Mouse (Mus musculus) lung, adult 2 months (tissue): ENCODE data around the gene Slc16a12.

Experiments
- CTCF ChIP-seq: fragments of 200-500 bp; IDR thresholded peaks from 2 replicates; pipeline ENCODE4 v1.5.1; 2011; ENCODE audit warnings: mild to moderate bottlenecking, low read length, control low read depth; ENCODE audit not compliant: insufficient read depth
- POLR2A ChIP-seq: fragments of 200-500 bp; IDR thresholded peaks from 2 replicates; pipeline ENCODE4 v1.6.1; 2011; ENCODE audit warnings: low read depth, mild to moderate bottlenecking, control low read depth, low read length, borderline replicate concordance; ENCODE audit errors: extremely low read depth

DNA sequence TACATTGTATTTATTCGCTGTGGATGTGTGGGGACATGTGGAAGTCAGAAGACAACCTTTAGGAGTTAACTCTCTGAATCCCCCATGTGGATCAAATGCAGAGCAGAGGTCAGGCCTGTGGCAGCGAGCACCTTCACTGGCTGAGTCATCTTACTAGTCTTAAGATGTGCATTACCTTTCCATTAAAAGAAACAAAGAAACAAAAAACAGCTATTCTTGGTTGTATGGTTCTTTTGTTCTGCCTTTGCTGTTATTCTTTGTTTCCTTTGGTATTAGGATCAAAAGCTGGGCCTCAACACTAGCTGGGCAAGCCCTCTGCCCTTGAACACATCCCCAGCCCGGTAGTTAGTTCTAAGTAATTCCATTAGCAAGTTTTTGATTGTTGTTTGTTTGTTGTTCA, 9.2 kb downstream of the Slc16a12 start:
- TF ChIP-seq CTCF (no peak), POLR2A (no peak)
